Mouse (Mus musculus): Measurements from ENCODE around the gene Gfod1. TPM values are rescaled to one million over a fixed set of nuclear protein-coding genes. Genes with fewer than 3 reads are reported as not detected.

The Gfod1 gene
- 0.41 and 0.49 TPM in 2 replicates for polyA plus RNA-seq (2015; fragmentation: Nextera tagmentation; extraction: Ambion mirVana)

DNA sequence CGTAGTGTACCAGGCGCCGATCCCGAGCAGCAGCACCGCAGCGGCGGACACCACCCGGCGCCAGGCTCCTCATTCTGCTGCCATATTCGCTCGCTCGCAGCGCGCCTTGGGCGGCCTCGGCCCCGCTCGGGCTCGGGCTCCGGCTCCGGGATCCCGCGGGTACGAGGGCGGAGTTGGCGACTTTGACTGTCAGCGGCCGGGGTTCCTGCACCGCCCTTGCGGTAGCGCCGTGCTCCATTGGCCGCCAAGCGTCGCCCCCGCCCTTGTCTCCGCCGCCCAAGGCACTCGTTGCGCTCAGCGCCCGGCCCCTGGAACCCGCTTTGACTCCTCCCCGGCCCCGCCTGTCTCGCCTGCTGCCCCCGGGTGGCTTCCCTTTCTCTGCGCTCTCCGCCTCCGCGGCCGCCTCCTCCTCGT lies at the start of gene Gfod1:
Gene Gfod1, minus strand, starts transcription at position 155 of the 414 bp plus-strand sequence.
- Histone ChIP-seq H3K9me3 (replicated peaks; ENCODE audit: control insufficient read depth, low read length) (no peaks in the 10 kb centered on the region), H3K4me1 (ENCODE audit: control insufficient read depth, insufficient read depth, low read length) (peaks cover 35% of the 10 kb centered on the region), H3K27ac (ENCODE audit: low read length) (peak within 1 kb of the TSS; percentile 86), H3K4me2 (ENCODE audit: low read depth, low read length) (peak within 1 kb of the TSS; percentile 98), H3K36me3 (ENCODE audit: control insufficient read depth, insufficient read depth, low read length) (no peaks in the 10 kb centered on the region), H3K4me3 (replicated peaks; ENCODE audit: low read length) (peak within 1 kb of the TSS; percentile 75), H3K9ac (ENCODE audit: low read length) (peak within 1 kb of the TSS; percentile 80), H3K27me3 (ENCODE audit: control insufficient read depth, insufficient read depth, low read length) (peaks cover 15% of the 10 kb centered on the region)
- peak; percentile 97 for ATAC-seq (ENCODE audit: insufficient read depth, low FRiP score)
- WGBS: under 1% methylated on average over 53 of the region's 53 CpGs

- ATAC-seq (ENCODE audit: insufficient read depth, low FRiP score): no peak
- no peak overlapping the region for H3K9ac ChIP-seq (ENCODE audit: low read length)
- WGBS: 45% methylated on average over 4 of the region's 4 CpGs
- no peak overlapping the region for H3K4me3 ChIP-seq (replicated peaks; ENCODE audit: low read length)
- H3K4me1 ChIP-seq (ENCODE audit: control insufficient read depth, insufficient read depth, low read length): peaks cover 5% of the 10 kb centered on the region; the same call in 1 of the 2 replicates
- H3K4me2 ChIP-seq (ENCODE audit: low read depth, low read length): no peak overlapping the region
- H3K36me3 ChIP-seq (ENCODE audit: control insufficient read depth, insufficient read depth, low read length): no peaks in the 10 kb centered on the region
- no peak overlapping the region for H3K27ac ChIP-seq (ENCODE audit: low read length)
- H3K27me3 ChIP-seq (ENCODE audit: control insufficient read depth, insufficient read depth, low read length): no peaks in the 10 kb centered on the region
- no peaks in the 10 kb centered on the region for H3K9me3 ChIP-seq (replicated peaks; ENCODE audit: control insufficient read depth, low read length)
Measured at GRCm38 (mm10) chr13:43353356-43353755, 49.4 kb upstream of the Gfod1 start.

GRCm38 (mm10) chr13:43350489-43351169 lies 46.7 kb upstream of the Gfod1 start:
- Histone ChIP-seq H3K4me3 (replicated peaks; ENCODE audit: low read length) (no peak overlapping the region), H3K9me3 (replicated peaks; ENCODE audit: control insufficient read depth, low read length) (no peaks in the 10 kb centered on the region), H3K27ac (ENCODE audit: low read length) (no peak overlapping the region), H3K4me2 (ENCODE audit: low read depth, low read length) (no peak overlapping the region), H3K4me1 (ENCODE audit: control insufficient read depth, insufficient read depth, low read length) (peaks cover 5% of the 10 kb centered on the region; the same call in 1 of the 2 replicates), H3K36me3 (ENCODE audit: control insufficient read depth, insufficient read depth, low read length) (no peaks in the 10 kb centered on the region), H3K9ac (ENCODE audit: low read length) (no peak overlapping the region), H3K27me3 (ENCODE audit: control insufficient read depth, insufficient read depth, low read length) (no peaks in the 10 kb centered on the region)
- ATAC-seq (ENCODE audit: insufficient read depth, low FRiP score): no peak
- WGBS: 62% methylated on average over 9 of the region's 9 CpGs

DNA sequence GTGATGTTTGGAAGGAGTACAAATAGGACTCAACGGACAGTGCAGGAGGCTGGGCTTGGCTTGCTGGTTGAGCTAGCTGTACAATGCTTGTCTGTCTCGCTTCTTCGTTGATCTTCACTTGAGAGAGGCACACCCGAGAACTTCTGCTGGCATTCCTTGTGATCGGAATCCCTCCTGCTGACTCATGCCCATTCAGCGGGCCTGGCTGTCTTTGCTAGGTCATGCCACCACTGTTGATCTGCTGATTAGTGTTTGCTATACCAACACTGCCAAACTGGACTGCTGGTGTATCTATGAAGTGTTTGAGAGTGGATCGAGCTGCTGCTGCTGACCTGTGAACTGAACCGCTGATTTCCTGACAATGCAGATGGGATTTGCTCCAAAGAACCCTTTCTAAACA lies 45.4 kb upstream of the Gfod1 start:
- no peaks in the 10 kb centered on the region for H3K36me3 ChIP-seq (ENCODE audit: control insufficient read depth, insufficient read depth, low read length)
- no peak overlapping the region for H3K4me3 ChIP-seq (replicated peaks; ENCODE audit: low read length)
- 75% methylated on average over 8 of the region's 8 CpGs for WGBS
- peaks cover 5% of the 10 kb centered on the region; the same call in 1 of the 2 replicates for H3K4me1 ChIP-seq (ENCODE audit: control insufficient read depth, insufficient read depth, low read length)
- no peak overlapping the region for H3K9ac ChIP-seq (ENCODE audit: low read length)
- H3K27ac ChIP-seq (ENCODE audit: low read length): no peak overlapping the region
- ATAC-seq (ENCODE audit: insufficient read depth, low FRiP score): no peak
- no peak overlapping the region for H3K4me2 ChIP-seq (ENCODE audit: low read depth, low read length)
- H3K9me3 ChIP-seq (replicated peaks; ENCODE audit: control insufficient read depth, low read length): no peaks in the 10 kb centered on the region
- H3K27me3 ChIP-seq (ENCODE audit: control insufficient read depth, insufficient read depth, low read length): no peaks in the 10 kb centered on the region

DNA sequence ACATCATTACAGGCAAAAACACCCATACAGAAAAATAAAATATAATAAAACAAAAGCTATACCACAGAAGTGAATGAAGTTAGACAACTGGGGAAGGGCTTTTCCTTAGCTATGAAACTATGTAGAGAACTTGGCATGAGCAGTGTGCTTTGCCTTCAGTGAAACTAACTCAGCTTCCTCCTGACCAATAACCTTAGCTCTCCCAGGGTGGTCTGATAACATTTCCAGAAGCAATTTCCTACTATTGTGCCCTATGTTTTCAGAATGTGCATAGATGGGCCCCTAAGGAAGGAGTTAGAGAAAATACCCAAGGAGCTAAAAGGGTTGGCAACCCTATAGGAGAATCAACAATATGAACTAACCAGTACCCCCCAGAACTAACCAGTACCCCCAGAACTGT lies 42.9 kb upstream of the Gfod1 start:
- Histone ChIP-seq H3K4me3 (replicated peaks; ENCODE audit: low read length) (no peak overlapping the region), H3K27ac (ENCODE audit: low read length) (no peak overlapping the region), H3K27me3 (ENCODE audit: control insufficient read depth, insufficient read depth, low read length) (no peaks in the 10 kb centered on the region), H3K4me2 (ENCODE audit: low read depth, low read length) (no peak overlapping the region), H3K9me3 (replicated peaks; ENCODE audit: control insufficient read depth, low read length) (no peaks in the 10 kb centered on the region), H3K9ac (ENCODE audit: low read length) (no peak overlapping the region), H3K36me3 (ENCODE audit: control insufficient read depth, insufficient read depth, low read length) (no peaks in the 10 kb centered on the region), H3K4me1 (ENCODE audit: control insufficient read depth, insufficient read depth, low read length) (peaks cover 5% of the 10 kb centered on the region; the same call in 1 of the 2 replicates)
- no peak for ATAC-seq (ENCODE audit: insufficient read depth, low FRiP score)

DNA sequence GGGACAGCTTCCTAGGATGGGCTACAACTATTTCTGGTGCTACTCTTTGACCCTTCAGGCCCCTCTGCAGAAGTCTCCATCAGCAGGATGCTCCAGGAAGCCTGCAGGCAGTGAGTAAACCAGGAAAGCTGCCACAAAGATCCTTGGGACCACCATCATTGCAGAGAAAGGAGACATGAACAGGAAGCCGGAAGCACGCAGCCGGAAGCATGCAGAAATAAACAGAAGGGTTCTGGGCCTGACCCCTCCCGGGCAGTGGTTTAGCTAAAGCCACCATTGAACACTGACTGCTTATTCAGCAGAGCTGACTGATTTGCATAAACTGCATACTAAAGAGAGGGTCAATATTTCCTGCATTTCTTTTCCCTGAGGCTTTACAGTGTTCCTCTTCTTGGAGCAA lies 34.7 kb upstream of the Gfod1 start:
- no peaks in the 10 kb centered on the region for H3K9me3 ChIP-seq (replicated peaks; ENCODE audit: control insufficient read depth, low read length)
- H3K4me1 ChIP-seq (ENCODE audit: control insufficient read depth, insufficient read depth, low read length): peaks cover 9% of the 10 kb centered on the region; the same call in 1 of the 2 replicates
- 55% methylated on average over 4 of the region's 4 CpGs for WGBS
- no peak overlapping the region for H3K9ac ChIP-seq (ENCODE audit: low read length)
- no peak overlapping the region for H3K4me2 ChIP-seq (ENCODE audit: low read depth, low read length)
- ATAC-seq (ENCODE audit: insufficient read depth, low FRiP score): no peak
- H3K27ac ChIP-seq (ENCODE audit: low read length): no peak overlapping the region
- H3K27me3 ChIP-seq (ENCODE audit: control insufficient read depth, insufficient read depth, low read length): no peaks in the 10 kb centered on the region
- no peak overlapping the region for H3K4me3 ChIP-seq (replicated peaks; ENCODE audit: low read length)
- H3K36me3 ChIP-seq (ENCODE audit: control insufficient read depth, insufficient read depth, low read length): no peaks in the 10 kb centered on the region

DNA sequence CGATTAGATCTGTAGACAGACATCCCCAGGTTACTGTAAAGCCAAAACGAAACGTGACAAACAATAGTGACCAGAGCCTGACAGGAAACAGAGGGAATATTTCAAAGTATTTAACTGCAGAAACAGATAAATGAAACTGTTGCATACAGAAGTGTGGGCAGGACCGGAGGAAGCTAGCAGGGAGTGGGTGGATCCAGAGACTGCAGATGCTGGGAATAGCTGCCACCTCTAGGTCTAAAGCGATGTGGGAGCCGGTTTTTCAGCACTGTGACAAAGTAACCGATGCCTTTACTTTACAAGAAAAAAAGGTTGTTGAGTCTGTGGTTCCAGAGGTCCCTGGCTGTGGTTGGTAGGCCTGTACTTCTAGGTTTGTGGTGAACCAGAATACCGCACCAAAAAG lies 34.0 kb upstream of the Gfod1 start:
- Histone ChIP-seq H3K4me2 (ENCODE audit: low read depth, low read length) (no peak overlapping the region), H3K36me3 (ENCODE audit: control insufficient read depth, insufficient read depth, low read length) (no peaks in the 10 kb centered on the region), H3K9me3 (replicated peaks; ENCODE audit: control insufficient read depth, low read length) (no peaks in the 10 kb centered on the region), H3K27ac (ENCODE audit: low read length) (no peak overlapping the region), H3K4me3 (replicated peaks; ENCODE audit: low read length) (no peak overlapping the region), H3K27me3 (ENCODE audit: control insufficient read depth, insufficient read depth, low read length) (no peaks in the 10 kb centered on the region), H3K4me1 (ENCODE audit: control insufficient read depth, insufficient read depth, low read length) (peaks cover 9% of the 10 kb centered on the region; the same call in 1 of the 2 replicates), H3K9ac (ENCODE audit: low read length) (no peak overlapping the region)
- 84% methylated on average over 8 of the region's 8 CpGs for WGBS
- no peak for ATAC-seq (ENCODE audit: insufficient read depth, low FRiP score)

- no peaks in the 10 kb centered on the region for H3K9me3 ChIP-seq (replicated peaks; ENCODE audit: control insufficient read depth, low read length)
- 36% methylated on average over 12 of the region's 12 CpGs for WGBS
- ATAC-seq (ENCODE audit: insufficient read depth, low FRiP score): peak; percentile 37
- H3K27me3 ChIP-seq (ENCODE audit: control insufficient read depth, insufficient read depth, low read length): no peaks in the 10 kb centered on the region
- no peak overlapping the region for H3K9ac ChIP-seq (ENCODE audit: low read length)
- H3K4me2 ChIP-seq (ENCODE audit: low read depth, low read length): no peak overlapping the region
- H3K4me3 ChIP-seq (replicated peaks; ENCODE audit: low read length): no peak overlapping the region
- H3K27ac ChIP-seq (ENCODE audit: low read length): peak overlapping the region; percentile 45
- H3K4me1 ChIP-seq (ENCODE audit: control insufficient read depth, insufficient read depth, low read length): peaks cover 9% of the 10 kb centered on the region; the same call in 1 of the 2 replicates
- no peaks in the 10 kb centered on the region for H3K36me3 ChIP-seq (ENCODE audit: control insufficient read depth, insufficient read depth, low read length)
Measured at GRCm38 (mm10) chr13:43336425-43337221, 32.7 kb upstream of the Gfod1 start.

DNA sequence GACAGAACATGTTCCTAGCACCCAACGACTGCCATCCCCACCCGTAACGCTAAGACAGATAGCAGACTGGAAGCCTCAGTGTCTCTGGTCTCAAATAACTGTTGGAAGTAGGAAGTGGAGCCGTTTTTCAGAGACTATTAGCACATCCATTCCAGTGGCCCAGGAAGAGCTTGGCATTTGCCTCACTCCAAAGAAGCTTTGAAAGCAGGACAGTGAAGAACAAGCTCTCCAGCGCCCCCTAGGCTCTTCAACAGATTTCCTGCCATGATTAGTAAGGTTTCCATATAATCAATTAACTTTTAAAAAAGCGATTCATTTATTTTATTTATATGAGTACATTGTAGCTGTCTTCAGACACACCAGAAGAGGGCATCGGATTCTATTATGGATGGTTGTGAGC lies 28.6 kb upstream of the Gfod1 start:
- Histone ChIP-seq H3K27ac (ENCODE audit: low read length) (no peak overlapping the region), H3K27me3 (ENCODE audit: control insufficient read depth, insufficient read depth, low read length) (no peaks in the 10 kb centered on the region), H3K9ac (ENCODE audit: low read length) (no peak overlapping the region), H3K4me1 (ENCODE audit: control insufficient read depth, insufficient read depth, low read length) (peaks cover 8% of the 10 kb centered on the region; the same call in 1 of the 2 replicates), H3K4me2 (ENCODE audit: low read depth, low read length) (no peak overlapping the region), H3K9me3 (replicated peaks; ENCODE audit: control insufficient read depth, low read length) (no peaks in the 10 kb centered on the region), H3K36me3 (ENCODE audit: control insufficient read depth, insufficient read depth, low read length) (no peaks in the 10 kb centered on the region), H3K4me3 (replicated peaks; ENCODE audit: low read length) (no peak overlapping the region)
- no peak for ATAC-seq (ENCODE audit: insufficient read depth, low FRiP score)
- WGBS: 39% methylated on average over 7 of the region's 7 CpGs

All from stomach, embryonic 16.5 days (tissue).